Mouse (Mus musculus) adrenal gland, postnatal 4 days (tissue): ENCODE results near the gene Htr7. TPM values are rescaled to one million over a fixed set of nuclear protein-coding genes. Genes with fewer than 3 reads are reported as not detected.

Source experiments
- DNase-seq, 2 experiments: peaks; one replicate each; pipeline ENCODE4 v3.0.0; 2021 to 2022; ENCODE audit warnings: low spot score in 2 of 2, mixed read lengths in 2 of 2
- long read RNA-seq, 2 experiments: library from polyadenylated mRNA; stranded (forward); transcript quantifications; one replicate each; pipeline ENCODE4 v2.0.0; 2021
- total RNA-seq, 2 experiments: library from RNA; stranded (reverse); gene quantifications; 2 replicates each; pipeline ENCODE4 v1.2.3; 2021

Htr7 gene
- under 1 TPM; 0.20 to 0.31 TPM for total RNA-seq
- long read RNA-seq, experiment 1 = 0 reads
- long read RNA-seq, experiment 2 = 0 reads

DNA sequence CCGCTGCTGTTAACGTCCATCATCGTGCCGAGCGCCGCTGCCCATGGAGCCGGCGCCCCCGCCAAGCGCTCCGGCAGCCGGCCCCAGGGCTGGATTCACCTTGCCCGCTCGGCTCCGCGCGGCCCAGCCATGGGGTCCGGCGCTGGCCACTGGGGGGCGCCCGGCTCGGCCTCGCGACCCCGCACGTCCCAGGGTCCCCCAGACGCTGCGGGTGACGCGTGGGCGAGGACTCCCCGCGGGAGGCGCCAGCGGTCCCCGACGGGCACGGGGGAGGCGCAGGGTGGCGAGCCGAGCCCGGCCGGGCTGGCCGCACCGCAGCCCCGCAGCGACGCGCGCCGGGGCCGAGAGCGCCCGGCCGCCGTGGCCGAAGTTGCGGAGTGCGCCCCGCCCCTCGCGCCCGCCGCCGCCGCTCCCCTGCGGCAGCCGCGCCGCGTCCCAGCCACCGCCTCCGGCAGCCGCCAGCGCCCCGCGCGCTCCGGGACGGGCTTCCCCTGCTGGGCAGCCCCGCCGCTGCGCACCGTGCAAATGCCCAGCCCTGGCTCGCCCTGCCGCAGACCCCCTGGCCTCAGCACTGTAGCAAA is at the start of gene Htr7:
Htr7 (minus strand) TSS at position 277 of the 581 bp plus-strand sequence.
- peak in 1 of 2 experiments; percentile 11 for DNase-seq

GRCm38 (mm10) chr19:36103909-36104308 is 46.6 kb upstream of the Htr7 start:
- no peak for DNase-seq

DNA sequence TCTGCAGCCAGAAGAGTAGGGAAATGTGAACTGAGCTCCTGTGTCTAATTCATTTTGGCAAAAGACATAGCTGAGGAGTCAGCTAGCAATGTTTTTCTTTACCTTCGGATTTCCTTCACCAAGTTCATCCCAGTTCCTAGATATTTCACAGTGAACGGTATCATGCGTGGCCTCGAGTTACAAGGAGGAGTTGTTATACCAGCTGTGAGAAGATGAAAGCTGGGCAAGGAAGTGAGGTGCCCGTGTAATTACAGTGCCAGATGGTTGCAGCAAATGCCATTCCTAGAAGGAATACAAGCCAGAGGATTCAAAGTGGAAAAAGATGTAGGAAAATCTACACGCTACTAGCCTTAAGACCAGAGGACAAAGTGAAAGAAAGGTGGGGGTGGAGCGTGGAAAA is 41.6 kb upstream of the Htr7 start:
- no peak for DNase-seq

GRCm38 (mm10) chr19:36098265-36098664 is 41.0 kb upstream of the Htr7 start:
- DNase-seq = no peak

DNA sequence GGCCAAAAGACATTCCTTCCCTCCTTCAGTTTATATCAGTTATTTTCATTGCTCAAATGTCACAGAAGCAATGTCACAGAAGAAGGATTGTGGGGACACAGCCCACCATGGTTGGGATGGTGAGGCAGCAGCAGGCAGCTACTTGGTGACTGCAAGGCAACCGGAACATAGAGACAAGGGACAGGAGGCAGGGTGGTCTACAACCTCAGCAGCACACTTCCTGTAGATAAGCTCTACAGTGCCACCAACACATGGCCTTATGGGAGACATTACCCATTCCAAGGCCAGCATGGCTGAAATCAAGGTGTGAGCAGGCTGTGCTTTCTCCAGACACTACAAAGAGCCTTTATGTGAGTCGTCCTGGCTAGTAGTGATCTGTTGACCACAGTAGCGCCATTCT is 39.9 kb upstream of the Htr7 start:
- no peak for DNase-seq

DNA sequence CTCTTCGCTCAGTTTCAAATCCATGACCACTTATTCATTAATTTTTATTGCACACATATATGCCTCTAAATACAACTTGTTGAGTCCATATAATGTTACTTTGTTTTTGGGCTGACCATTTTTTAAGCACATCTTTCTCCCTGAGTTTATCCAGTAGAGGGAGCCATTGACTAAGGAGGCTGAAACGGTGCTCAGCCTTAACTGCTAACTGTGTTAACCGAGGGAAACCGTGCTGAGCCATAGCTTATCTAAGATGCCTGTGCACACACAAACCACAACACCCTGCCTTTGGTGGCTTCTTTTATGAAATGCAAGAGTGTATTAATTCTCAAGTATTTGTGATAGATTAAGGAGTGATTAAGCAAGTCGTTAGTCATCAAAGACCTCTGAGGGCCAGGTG is 33.5 kb upstream of the Htr7 start:
- DNase-seq = no peak

GRCm38 (mm10) chr19:36083262-36084225 is 26.2 kb upstream of the Htr7 start, which contains the start of gene Rpp30:
TSS of gene Rpp30 (plus strand) at chr19:36083716.
- peak; percentile 41 to 67 for DNase-seq

DNA sequence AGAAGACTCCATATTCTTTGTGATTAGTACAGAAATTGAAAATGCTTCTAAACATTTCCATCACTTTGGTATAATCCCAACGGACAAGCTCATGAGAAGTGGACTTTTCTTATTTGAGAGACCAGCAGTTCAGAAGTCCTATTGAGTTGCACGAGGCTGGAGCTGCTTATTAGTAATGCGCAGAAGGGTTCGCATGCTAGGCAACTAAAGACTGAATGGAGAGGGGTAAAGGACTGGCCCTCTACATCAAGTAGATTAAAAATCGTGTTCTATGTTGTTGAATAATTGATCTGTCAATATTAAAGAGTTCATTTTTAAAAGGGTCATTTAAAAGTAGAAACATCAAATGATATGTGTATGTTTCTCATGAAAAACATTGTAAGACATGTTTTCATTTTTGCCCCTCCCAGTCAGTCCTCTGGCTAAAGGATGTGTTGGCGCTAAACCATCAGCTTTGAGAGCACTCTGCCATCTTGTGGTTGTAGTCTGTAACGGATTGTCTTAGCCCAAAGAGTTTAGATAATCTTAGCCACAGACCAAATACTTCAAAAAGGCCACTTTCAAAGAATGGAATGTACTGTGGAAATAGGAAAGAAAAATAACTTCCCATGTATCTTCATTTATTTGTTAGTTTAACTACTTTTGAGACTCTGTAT is 25.4 kb upstream of the Htr7 start:
- no peak for DNase-seq

DNA sequence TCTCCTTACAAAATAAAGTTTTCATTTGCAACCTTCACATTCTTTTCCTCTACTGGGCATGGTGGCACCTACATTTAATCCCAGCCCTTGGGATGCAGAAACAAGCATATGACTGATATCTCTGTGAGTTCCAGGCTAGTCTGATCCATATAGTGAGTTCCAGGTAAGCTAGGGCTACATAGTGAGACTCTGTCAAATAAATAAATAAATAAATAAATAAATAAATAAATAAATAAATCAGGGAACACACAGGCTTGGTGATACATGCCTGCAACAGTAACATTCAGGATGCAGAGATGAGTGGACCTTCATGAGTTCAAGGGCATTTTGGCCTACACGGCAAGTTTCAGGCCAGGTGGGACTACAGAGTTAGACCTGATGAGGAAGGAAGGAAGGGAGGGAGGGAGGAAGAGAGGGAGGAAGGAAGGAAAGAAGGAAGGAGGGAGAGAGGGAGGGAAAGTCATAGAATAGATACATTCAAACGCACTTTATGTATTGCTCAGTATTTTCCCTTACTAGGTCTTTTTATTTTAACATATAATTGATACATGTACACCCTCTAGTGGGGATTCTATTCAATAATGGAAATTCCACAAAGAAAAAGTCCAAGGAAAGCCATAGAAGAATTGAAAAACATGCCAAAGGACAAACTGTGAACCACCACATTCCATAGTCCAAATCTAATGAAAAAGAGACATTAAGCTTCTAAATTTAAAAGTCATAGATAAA is 5.7 kb upstream of the Htr7 start:
- DNase-seq = no peak

- no peak for DNase-seq
These were observed 645 bp downstream of the Htr7 start for GRCm38 (mm10) chr19:36056502-36057221.

DNA sequence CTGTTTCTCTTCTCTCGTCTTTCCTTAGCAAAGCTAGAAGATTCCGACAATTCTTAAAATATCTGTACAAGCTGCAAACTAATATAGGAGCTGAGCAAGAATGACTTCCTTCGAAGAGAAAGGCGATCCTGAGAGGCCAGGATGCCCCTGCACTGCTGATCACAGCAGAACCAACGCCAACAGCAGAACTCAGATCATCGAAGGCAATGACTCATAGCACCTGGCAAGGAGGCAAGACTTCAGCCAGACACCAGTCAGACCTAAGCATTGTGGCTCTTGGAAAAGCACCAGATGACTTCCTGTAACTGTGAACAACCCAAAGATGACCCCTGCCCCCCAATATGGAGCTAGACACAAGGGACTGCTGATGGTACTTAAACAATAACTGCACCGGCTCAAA is 11.3 kb downstream of the Htr7 start:
- DNase-seq = no peak

GRCm38 (mm10) chr19:36014836-36015235 is 42.5 kb downstream of the Htr7 start:
- no peak for DNase-seq

GRCm38 (mm10) chr19:36006277-36006676 is 51.0 kb downstream of the Htr7 start:
- DNase-seq = no peak

GRCm38 (mm10) chr19:36004961-36005360 is 52.3 kb downstream of the Htr7 start:
- no peak for DNase-seq

DNA sequence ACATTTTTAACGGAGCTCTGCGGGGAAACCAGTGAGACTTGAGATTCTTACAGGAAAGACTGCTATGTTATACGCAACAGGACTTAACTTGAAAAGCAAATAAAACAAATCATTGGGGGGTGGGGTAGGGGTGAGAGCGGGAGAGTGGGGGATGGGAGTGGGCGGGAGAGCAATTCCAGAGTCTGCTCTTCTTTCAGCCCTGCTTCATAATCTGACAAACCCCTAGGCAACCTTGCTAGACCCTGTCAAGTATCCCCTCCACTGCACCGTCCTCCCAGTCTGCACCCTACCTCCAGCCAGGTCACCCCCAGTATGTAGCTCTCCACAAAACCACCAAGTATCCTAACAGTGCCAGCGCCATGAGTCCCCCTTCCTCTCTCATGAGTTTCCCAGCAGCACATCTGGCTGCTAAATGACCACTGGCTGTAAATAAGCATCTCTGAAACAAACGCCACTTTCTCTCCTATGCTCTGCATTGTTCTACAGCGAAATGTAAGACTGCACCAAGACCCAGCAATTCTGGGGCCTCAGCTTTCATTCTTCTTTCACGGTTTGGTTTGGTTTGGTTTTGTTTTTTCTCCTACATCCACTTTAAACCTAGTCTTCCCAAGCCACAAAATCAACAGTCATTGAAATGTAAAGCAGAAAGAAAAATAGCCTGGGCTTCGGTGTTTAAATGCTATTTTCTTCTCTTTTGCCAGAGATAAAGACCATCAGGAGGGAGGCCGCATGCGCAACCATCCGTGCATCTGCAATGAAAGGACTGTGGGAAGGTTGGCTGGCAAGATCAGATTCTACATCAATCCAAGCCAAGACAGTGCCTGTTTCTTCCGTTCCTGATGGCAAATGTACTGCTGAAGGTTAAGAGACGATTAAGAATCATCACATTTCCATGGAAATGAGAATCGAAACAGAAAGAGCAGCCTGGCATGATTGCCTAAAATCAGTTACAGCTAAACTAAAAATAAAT is 54.5 kb downstream of the Htr7 start:
- DNase-seq = no peak

GRCm38 (mm10) chr19:36001512-36001911 is 55.8 kb downstream of the Htr7 start:
- no peak for DNase-seq

DNA sequence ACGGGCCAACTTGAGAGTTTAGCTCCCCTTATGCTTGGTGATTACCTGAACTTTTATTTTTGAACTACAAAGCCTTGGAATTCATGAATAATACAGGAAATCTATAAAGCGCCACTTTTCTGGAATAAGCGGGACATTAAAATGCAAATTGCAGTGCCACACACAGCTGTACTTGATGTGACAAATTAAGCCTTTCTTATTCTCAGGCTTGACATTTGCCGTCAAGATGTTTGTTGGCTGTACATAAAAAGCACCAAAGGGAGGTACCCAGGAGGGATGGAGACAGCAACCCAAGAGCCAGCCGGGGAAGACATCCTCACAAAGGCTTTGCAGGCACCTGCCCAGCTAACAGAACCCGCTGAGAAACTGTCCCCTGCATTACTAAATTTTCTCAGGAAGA is 56.4 kb downstream of the Htr7 start:
- DNase-seq = no peak

DNA sequence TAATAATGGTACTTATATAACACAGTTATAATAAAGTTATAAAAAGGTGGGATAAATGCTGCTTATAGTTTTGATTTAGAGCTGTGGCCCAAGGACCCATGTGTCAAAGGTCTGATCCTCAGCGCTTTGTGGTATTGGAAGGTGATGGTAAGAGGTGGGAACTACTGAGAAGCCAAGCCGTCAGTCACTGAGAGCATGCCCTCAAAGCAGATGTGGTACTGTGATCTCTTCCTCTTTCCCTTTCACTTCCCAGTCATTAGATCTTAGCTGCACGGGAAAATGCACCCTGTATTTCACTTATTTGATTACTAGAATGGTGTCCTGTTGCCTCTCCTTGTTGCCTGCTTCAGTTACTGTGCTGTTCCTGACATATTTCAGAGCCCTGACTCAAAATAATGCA is 59.9 kb downstream of the Htr7 start:
- no peak for DNase-seq

DNA sequence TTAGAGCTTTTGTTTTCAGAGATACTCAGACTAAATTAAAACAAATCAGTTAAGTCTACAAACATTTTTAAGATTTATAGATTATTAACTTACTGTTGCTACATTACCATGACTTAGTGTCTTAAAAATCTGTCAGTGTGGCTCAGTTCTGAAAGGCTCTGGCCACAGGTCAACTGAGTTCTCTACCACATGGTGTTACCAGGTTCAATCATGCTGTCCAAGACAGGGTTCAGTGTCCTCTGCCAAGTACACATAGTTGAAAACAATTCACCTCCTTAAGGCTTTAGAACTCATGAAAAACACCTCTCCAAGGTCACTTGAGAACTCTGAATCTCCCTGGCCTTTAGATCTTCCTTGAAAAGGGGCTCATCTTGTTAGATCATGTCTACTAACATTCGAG is 69.8 kb downstream of the Htr7 start:
- DNase-seq = no peak
